Mouse (Mus musculus) kidney, postnatal 10 days (tissue): Measurements from ENCODE around the gene Micu1.

ENCODE experiments used
- DNase-seq: peaks from one replicate; pipeline ENCODE4 v3.0.0; 2021; ENCODE audit warnings: mixed read lengths

Micu1 gene

GRCm38 (mm10) chr10:59778137-59778710 lies 75.9 kb downstream of the Micu1 start:
- no peak for DNase-seq

GRCm38 (mm10) chr10:59780698-59781097 lies 78.4 kb downstream of the Micu1 start:
- DNase-seq: no peak

- DNase-seq: no peak
Observed at GRCm38 (mm10) chr10:59781205-59781931, 79.1 kb downstream of the Micu1 start.

- DNase-seq: peak; percentile 53
Observed at GRCm38 (mm10) chr10:59784731-59785685, 82.7 kb downstream of the Micu1 start.

GRCm38 (mm10) chr10:59786289-59786688 lies 84.0 kb downstream of the Micu1 start:
- no peak for DNase-seq

- DNase-seq: no peak
Observed at GRCm38 (mm10) chr10:59787140-59787800, 85.0 kb downstream of the Micu1 start.

GRCm38 (mm10) chr10:59787870-59788269 lies 85.6 kb downstream of the Micu1 start:
- DNase-seq: no peak

GRCm38 (mm10) chr10:59790291-59790929 lies 88.1 kb downstream of the Micu1 start:
- DNase-seq: no peak

GRCm38 (mm10) chr10:59791896-59792295 lies 89.6 kb downstream of the Micu1 start:
- no peak for DNase-seq

GRCm38 (mm10) chr10:59792575-59793176 lies 90.4 kb downstream of the Micu1 start:
- no peak for DNase-seq

- DNase-seq: no peak
Observed at GRCm38 (mm10) chr10:59793454-59793853, 91.2 kb downstream of the Micu1 start.

- no peak for DNase-seq
Observed at GRCm38 (mm10) chr10:59795085-59795484, 92.8 kb downstream of the Micu1 start.

- DNase-seq: no peak
Observed at GRCm38 (mm10) chr10:59795902-59796301, 93.6 kb downstream of the Micu1 start.

- DNase-seq: no peak
Observed at GRCm38 (mm10) chr10:59798371-59798770, 96.1 kb downstream of the Micu1 start.

- DNase-seq: peak; percentile 53
Observed at GRCm38 (mm10) chr10:59799303-59800044, 97.2 kb downstream of the Micu1 start.

- no peak for DNase-seq
Observed at GRCm38 (mm10) chr10:59800159-59800558, 97.9 kb downstream of the Micu1 start.

- DNase-seq: no peak
Observed at GRCm38 (mm10) chr10:59800826-59801501, 98.7 kb downstream of the Micu1 start.

GRCm38 (mm10) chr10:59808677-59809076 lies 106.4 kb downstream of the Micu1 start:
- no peak for DNase-seq

- peak; percentile 49 for DNase-seq
Observed at GRCm38 (mm10) chr10:59809991-59810574, 107.8 kb downstream of the Micu1 start.

GRCm38 (mm10) chr10:59812939-59813338 lies 110.7 kb downstream of the Micu1 start:
- peak; percentile 45 for DNase-seq
